13 mouse cellular contexts compared by ENCODE assay signal in the genomic region with DNA sequence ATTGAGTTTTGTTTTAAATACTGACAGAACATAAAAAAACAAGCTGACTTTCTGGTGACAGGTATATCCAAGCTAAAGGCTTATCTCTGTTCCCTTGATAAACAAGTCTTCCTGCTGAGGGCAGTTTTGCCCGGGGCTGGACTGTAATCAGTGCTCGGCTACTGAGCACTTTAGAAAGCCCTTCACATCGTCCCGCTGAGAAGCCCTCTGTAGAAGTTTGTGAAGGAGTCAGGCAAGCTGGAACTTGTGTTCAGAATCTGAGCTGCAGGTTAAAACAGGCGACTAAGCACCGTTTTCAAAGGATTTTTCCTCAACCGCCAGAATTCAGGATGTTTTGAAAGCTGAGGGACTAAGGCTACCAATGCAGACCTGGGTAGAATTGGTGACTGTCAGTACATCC. TPM values are rescaled to one million over a fixed set of nuclear protein-coding genes. Genes with fewer than 3 reads are reported as not detected.
A peak's percentile ranks its signal among the peaks of the same experiment; 100 is the strongest.
DNase-seq lines count a peak whose midpoint lies in the region; ATAC-seq and TF ChIP-seq lines count a peak whose summit lies in the region.
"Had no signal": no experiment of that assay in that cellular context is flagged by ENCODE, and none has a peak within 500 bp of the region (broad histone marks: within the 10 kb centered on the region; RNA-seq: fewer than 3 reads in every experiment).

No protein-coding gene starts in this region.

- no peaks in the 10 kb centered on the region for H3K9me3 ChIP-seq in heart, embryonic 11.5 days (replicated peaks; ENCODE audit: control insufficient read depth, low read length)
- no peaks in the 10 kb centered on the region for H3K9me3 ChIP-seq in midbrain, embryonic 12.5 days
- no peaks in the 10 kb centered on the region for H3K9me3 ChIP-seq in midbrain, postnatal 0 days (ENCODE audit: low read length)
- H3K9me3 ChIP-seq in heart, embryonic 16.5 days (replicated peaks; ENCODE audit: control insufficient read depth, low read length): no peaks in the 10 kb centered on the region
- H3K9me3 ChIP-seq: limb, embryonic 13.5 days had no signal

- 2% methylated on average over 7 of the region's 7 CpGs for WGBS in heart, embryonic 11.5 days (ENCODE audit: insufficient replicate concordance)
- WGBS in midbrain, embryonic 12.5 days: 2% methylated on average over 7 of the region's 7 CpGs
- 7% methylated on average over 7 of the region's 7 CpGs for WGBS in midbrain, postnatal 0 days
- 8% methylated on average over 7 of the region's 7 CpGs for WGBS in heart, embryonic 16.5 days

- H3K36me3 ChIP-seq in heart, embryonic 11.5 days (ENCODE audit: control insufficient read depth, insufficient read depth, low read length): no peaks in the 10 kb centered on the region
- H3K36me3 ChIP-seq in midbrain, embryonic 12.5 days: no peaks in the 10 kb centered on the region
- H3K36me3 ChIP-seq in midbrain, postnatal 0 days (ENCODE audit: insufficient read depth, low read length): no peaks in the 10 kb centered on the region
- no peaks in the 10 kb centered on the region for H3K36me3 ChIP-seq in heart, embryonic 16.5 days (ENCODE audit: control insufficient read depth, insufficient read depth)
- H3K36me3 ChIP-seq: limb, embryonic 13.5 days had no signal

- 0 out of 2 replicates have a peak overlapping the region, but pooled peaks have one; percentile 2 for H3K4me3 ChIP-seq in heart, embryonic 11.5 days (ENCODE audit: low read depth, low read length)
- H3K4me3 ChIP-seq in midbrain, embryonic 12.5 days: no peak overlapping the region
- no peak overlapping the region for H3K4me3 ChIP-seq in midbrain, postnatal 0 days (ENCODE audit: low read depth, low read length)
- 0 out of 2 replicates have a peak overlapping the region, but pooled peaks have one; percentile 8 for H3K4me3 ChIP-seq in heart, embryonic 16.5 days (ENCODE audit: low read length)
- H3K4me3 ChIP-seq: limb, embryonic 13.5 days had no signal

- H3K4me1 ChIP-seq in heart, embryonic 11.5 days (ENCODE audit: control insufficient read depth, insufficient read depth, low read length): peaks cover 9% of the 10 kb centered on the region
- peaks cover 4% of the 10 kb centered on the region; the same call in 1 of the 2 replicates for H3K4me1 ChIP-seq in midbrain, embryonic 12.5 days
- H3K4me1 ChIP-seq in midbrain, postnatal 0 days (ENCODE audit: insufficient read depth, low read length): no peaks in the 10 kb centered on the region
- H3K4me1 ChIP-seq in heart, embryonic 16.5 days (ENCODE audit: control insufficient read depth, insufficient read depth, low read length): peaks cover 7% of the 10 kb centered on the region

- ATAC-seq in heart, embryonic 11.5 days (replicated peaks; ENCODE audit: insufficient number of reproducible peaks, low FRiP score, low TSS enrichment): no peak
- no peak for ATAC-seq in midbrain, embryonic 12.5 days (ENCODE audit: low FRiP score, low read depth)
- no peak for ATAC-seq in midbrain, postnatal 0 days (ENCODE audit: low FRiP score)
- ATAC-seq in heart, embryonic 16.5 days (replicated peaks; ENCODE audit: extremely low read depth, insufficient read depth, low FRiP score): no peak
- no peak for ATAC-seq in inflammation-experienced regulatory T-cells, adult 6 months
- ATAC-seq: CD4-positive, CD25-positive, alpha-beta regulatory T cell, adult 4 months; Patski had no signal

- H3K4me2 ChIP-seq in heart, embryonic 11.5 days: peak overlapping the region; percentile 53
- 0 out of 2 replicates have a peak overlapping the region, but pooled peaks have one; percentile 15 for H3K4me2 ChIP-seq in midbrain, embryonic 12.5 days (replicated peaks)
- no peak overlapping the region for H3K4me2 ChIP-seq in midbrain, postnatal 0 days (ENCODE audit: low read depth, low read length, poor library complexity, severe bottlenecking)
- H3K4me2 ChIP-seq in heart, embryonic 16.5 days (ENCODE audit: low read depth, low read length): peak overlapping the region; percentile 29; the same call in 1 of the 2 replicates
- H3K4me2 ChIP-seq: limb, embryonic 13.5 days had no signal

- no peaks in the 10 kb centered on the region for H3K27me3 ChIP-seq in heart, embryonic 11.5 days (ENCODE audit: control insufficient read depth, insufficient read depth, low read length)
- no peaks in the 10 kb centered on the region for H3K27me3 ChIP-seq in midbrain, embryonic 12.5 days
- peaks cover 10% of the 10 kb centered on the region; the same call in 1 of the 2 replicates for H3K27me3 ChIP-seq in midbrain, postnatal 0 days (ENCODE audit: insufficient read depth, low read length)
- no peaks in the 10 kb centered on the region for H3K27me3 ChIP-seq in heart, embryonic 16.5 days (ENCODE audit: control insufficient read depth, insufficient read depth, low read length)
- H3K27me3 ChIP-seq: limb, embryonic 13.5 days had no signal

- no peak overlapping the region for H3K9ac ChIP-seq in heart, embryonic 11.5 days (ENCODE audit: low read depth, low read length)
- no peak overlapping the region for H3K9ac ChIP-seq in midbrain, embryonic 12.5 days (replicated peaks)
- H3K9ac ChIP-seq in midbrain, postnatal 0 days (replicated peaks; ENCODE audit: low read length, poor library complexity, severe bottlenecking): no peak overlapping the region
- H3K9ac ChIP-seq in heart, embryonic 16.5 days (ENCODE audit: low read length): peak overlapping the region; percentile 46
- H3K9ac ChIP-seq: limb, embryonic 13.5 days had no signal

- peak overlapping the region; percentile 50; the same call in 1 of the 2 replicates for H3K27ac ChIP-seq in heart, embryonic 11.5 days (ENCODE audit: low read depth, low read length)
- 0 out of 2 replicates have a peak overlapping the region, but pooled peaks have one; percentile 30 for H3K27ac ChIP-seq in midbrain, embryonic 12.5 days (replicated peaks)
- H3K27ac ChIP-seq in midbrain, postnatal 0 days (ENCODE audit: low read depth, low read length): no peak overlapping the region
- no peak overlapping the region for H3K27ac ChIP-seq in heart, embryonic 16.5 days (ENCODE audit: low read length)
- H3K27ac ChIP-seq: limb, embryonic 13.5 days had no signal

- TF ChIP-seq CTCF in midbrain, postnatal 0 days (IDR thresholded peaks at IDR 0.05): no peak

- no peak for DNase-seq in heart, adult 8-10 months (ENCODE audit: low spot score)
- DNase-seq in midbrain, postnatal 0 days (ENCODE audit: low spot score): no peak
- no peak for DNase-seq in spleen, postnatal 4 days (ENCODE audit: low spot score in 2 of 2)
- DNase-seq: adrenal gland, adult 2 months; kidney, adult 9 months; lung, postnatal 14 days had no signal

RNA-seq across cellular contexts. Expression of a gene that starts 7.1 kb away (rescaled TPM):
- polyA plus RNA-seq in heart, embryonic 11.5 days (2014; fragmentation: Nextera tagmentation; extraction: Ambion mirVana): 74.4 and 78.3 TPM in 2 replicates
- total RNA-seq in heart, adult 8-10 months (2022): not detected
- 114 and 122 TPM in 2 replicates for polyA plus RNA-seq in midbrain, embryonic 12.5 days (2016; fragmentation: Nextera tagmentation; extraction: Ambion mirVana)
- total RNA-seq in midbrain, postnatal 0 days (2014; rRNA removed): 5.4 and 7.4 TPM in 2 replicates
- polyA plus RNA-seq in midbrain, postnatal 0 days (2015; fragmentation: Nextera tagmentation; extraction: Ambion mirVana): 8.8 and 10.6 TPM in 2 replicates
- polyA plus RNA-seq in heart, embryonic 16.5 days (2015; fragmentation: Nextera tagmentation; extraction: Ambion mirVana): 33.1 and 33.5 TPM in 2 replicates
- polyA plus RNA-seq in inflammation-experienced regulatory T-cells, adult 6 months (2017; shearing (Covaris generic)): 1 to 10 TPM; 4.6 to 5.2 (median 5.1) TPM

RNA-seq across cellular contexts. Expression of a gene that starts 41.9 kb away (rescaled TPM):
- polyA plus RNA-seq in heart, embryonic 11.5 days (2014; fragmentation: Nextera tagmentation; extraction: Ambion mirVana): 27.3 and 40.4 TPM in 2 replicates
- total RNA-seq in heart, adult 8-10 months (2022): 10 to 100 TPM; 20.0 to 27.3 (median 24.3) TPM
- polyA plus RNA-seq in midbrain, embryonic 12.5 days (2016; fragmentation: Nextera tagmentation; extraction: Ambion mirVana): 160 and 162 TPM in 2 replicates
- 66.9 and 70.7 TPM in 2 replicates for total RNA-seq in midbrain, postnatal 0 days (2014; rRNA removed)
- 35.3 and 41.8 TPM in 2 replicates for polyA plus RNA-seq in midbrain, postnatal 0 days (2015; fragmentation: Nextera tagmentation; extraction: Ambion mirVana)
- 60.9 and 69.8 TPM in 2 replicates for polyA plus RNA-seq in heart, embryonic 16.5 days (2015; fragmentation: Nextera tagmentation; extraction: Ambion mirVana)
- 10 to 100 TPM; 30.2 to 49.2 (median 34.7) TPM for polyA plus RNA-seq in inflammation-experienced regulatory T-cells, adult 6 months (2017; shearing (Covaris generic))

Comparison
In these comparisons a context has a peak if more than half of its experiments do, and no peak if none do; other contexts are left out.
1. H3K27ac ChIP-seq: peak in heart, embryonic 11.5 days (single experiment) and midbrain, embryonic 12.5 days (single experiment); none in midbrain, postnatal 0 days (single experiment) and heart, embryonic 16.5 days (single experiment).
2. H3K4me3 ChIP-seq: peak in heart, embryonic 11.5 days (single experiment) and heart, embryonic 16.5 days (single experiment); none in midbrain, embryonic 12.5 days (single experiment) and midbrain, postnatal 0 days (single experiment).